Mouse (Mus musculus) C3H10T1/2 (cell line): ENCODE data around the gene Aco1. TPM values are rescaled to one million over a fixed set of nuclear protein-coding genes. Genes with fewer than 3 reads are reported as not detected.

Experiments used
- polyA plus RNA-seq, 2 experiments: library from polyadenylated mRNA; unstranded; fragments of >200 nt; fragmentation: generic; extraction: Trizol; gene quantifications; one replicate each; pipeline ENCODE4 v1.2.1; 2012; ENCODE audit warnings: missing spikeins in 2 of 2

Gene Aco1
- polyA plus RNA-seq = 10 to 100 TPM; 20.5 to 46.3 TPM

GRCm38 (mm10) chr4:40142743-40143532 lies at the start of gene Aco1:
Gene Aco1 (plus strand): TSS chr4:40143081.

GRCm38 (mm10) chr4:40239409-40240271 lies 96.8 kb downstream of the Aco1 start, which contains the start of gene Ddx58:
Gene Ddx58 (minus strand): TSS chr4:40239828.

Other genes with a start within 250 kb of the Aco1 start
- 10 to 100 TPM in 1 of 2 experiments, 1 to 10 TPM in 1; 1.6 to 31.4 TPM for gene Ddx58, start 96.7 kb downstream of the Aco1 start, polyA plus RNA-seq
- gene Smim27, start 126.5 kb downstream of the Aco1 start, polyA plus RNA-seq = 10 to 100 TPM; 14.7 to 21.8 TPM
- gene Topors, start 126.8 kb downstream of the Aco1 start, polyA plus RNA-seq = 1 to 10 TPM; 1.3 to 8.2 TPM
- gene Ndufb6, start 136.3 kb downstream of the Aco1 start, polyA plus RNA-seq = 100 to 1,000 TPM; 199 to 228 TPM